Mouse (Mus musculus) heart, postnatal 25 days (tissue): ENCODE results near the gene Zfp414. TPM values are rescaled to one million over a fixed set of nuclear protein-coding genes. Genes with fewer than 3 reads are reported as not detected.

ENCODE experiments used
- DNase-seq: peaks from one replicate; pipeline ENCODE4 v3.0.0; 2022; ENCODE audit warnings: low spot score
- intact Hi-C: fragments of 180-260 bp; cut with DNase I; formaldehyde crosslinking; loops from one replicate; pipeline ENCODE4 v1.15.1; 2025
- total RNA-seq, 2 experiments: library from RNA; stranded (reverse); gene quantifications; 2 replicates each; pipeline ENCODE4 v1.2.3; 2021

Zfp414 gene
- total RNA-seq, 2 experiments from 2014 or later = 9.7 to 11.4 TPM

GRCm38 (mm10) chr17:33645073-33645472 is 16.2 kb downstream of the Zfp414 start:
- no peak for DNase-seq
- intact Hi-C loops = no loop called here

GRCm38 (mm10) chr17:33649781-33650475 is 21.0 kb downstream of the Zfp414 start:
- intact Hi-C loops = no loop called here
- DNase-seq = no peak

- intact Hi-C loops = no loop called here
- no peak for DNase-seq
Measured at GRCm38 (mm10) chr17:33666813-33667212, 37.9 kb downstream of the Zfp414 start.

GRCm38 (mm10) chr17:33669681-33670080 is 40.8 kb downstream of the Zfp414 start:
- DNase-seq = no peak
- intact Hi-C loops = no loop called here

GRCm38 (mm10) chr17:33673837-33674236 is 44.9 kb downstream of the Zfp414 start:
- no peak for DNase-seq

GRCm38 (mm10) chr17:33675452-33675851 is 46.6 kb downstream of the Zfp414 start:
- intact Hi-C loops = no loop called here
- no peak for DNase-seq

More at GRCm38 (mm10) chr17:33673837-33674236, 44.9 kb downstream of the Zfp414 start:
- intact Hi-C loops = no loop called here

GRCm38 (mm10) chr17:33676086-33676485 is 47.2 kb downstream of the Zfp414 start:
- DNase-seq = no peak
- intact Hi-C loops = no loop called here

GRCm38 (mm10) chr17:33678771-33679170 is 49.9 kb downstream of the Zfp414 start:
- no peak for DNase-seq
- intact Hi-C loops = no loop called here

Other genes starting within 250 kb of the Zfp414 start
- gene Zfp101, start 234.4 kb upstream of the Zfp414 start, total RNA-seq = 1 to 10 TPM; 3.9 to 4.1 TPM
- not detected for gene Actl9, start 196.2 kb upstream of the Zfp414 start, total RNA-seq
- gene Adamts10, start 104.9 kb upstream of the Zfp414 start, total RNA-seq = 10 to 100 TPM; 20.1 to 21.7 TPM
- 1 to 10 TPM; 1.8 to 2.7 TPM for gene Myo1f, start 73.4 kb upstream of the Zfp414 start, total RNA-seq
- gene Pram1, start 9.0 kb downstream of the Zfp414 start, total RNA-seq = under 1 TPM in 1 of 2 experiments, not detected in 1; 0.34 TPM
- gene Hnrnpm, start 57.8 kb downstream of the Zfp414 start, total RNA-seq = 100 to 1,000 TPM in 1 of 2 experiments, 10 to 100 TPM in 1; 89.2 to 106 TPM
- 100 to 1,000 TPM; 143 to 160 TPM for gene March2, start 89.6 kb downstream of the Zfp414 start, total RNA-seq
- 100 to 1,000 TPM; 239 to 261 TPM for gene Rab11b, start 131.4 kb downstream of the Zfp414 start, total RNA-seq
- gene Angptl4, start 152.7 kb downstream of the Zfp414 start, total RNA-seq = 10 to 100 TPM in 1 of 2 experiments, 1 to 10 TPM in 1; 8.4 to 21.7 TPM
- 10 to 100 TPM; 55.0 to 69.3 TPM for gene Kank3, start 181.4 kb downstream of the Zfp414 start, total RNA-seq
- gene Rps28, start 195.5 kb downstream of the Zfp414 start, total RNA-seq = 100 to 1,000 TPM; 707 to 763 TPM
- 100 to 1,000 TPM; 599 to 648 TPM for gene Ndufa7, start 195.5 kb downstream of the Zfp414 start, total RNA-seq
- gene Cd320, start 214.0 kb downstream of the Zfp414 start, total RNA-seq = 10 to 100 TPM; 30.6 to 31.9 TPM
- not detected for gene Gm7029, start 244.7 kb downstream of the Zfp414 start, total RNA-seq